Mouse (Mus musculus): ENCODE measurements around the gene Znhit3.

Gene Znhit3

GRCm38 (mm10) chr11:84920981-84921380 lies 4.8 kb upstream of the Znhit3 start:
- DNase-seq (ENCODE audit: low spot score) = no peak

- DNase-seq (ENCODE audit: low spot score) = no peak
Observed at GRCm38 (mm10) chr11:84919951-84920350, 3.8 kb upstream of the Znhit3 start.

GRCm38 (mm10) chr11:84919276-84919675 lies 3.1 kb upstream of the Znhit3 start:
- no peak for DNase-seq (ENCODE audit: low spot score)

GRCm38 (mm10) chr11:84918425-84918824 lies 2.3 kb upstream of the Znhit3 start:
- DNase-seq (ENCODE audit: low spot score) = peak; percentile 71

GRCm38 (mm10) chr11:84916703-84917300 lies 636 bp upstream of the Znhit3 start:
- DNase-seq (ENCODE audit: low spot score) = no peak

GRCm38 (mm10) chr11:84914673-84915072 lies 1.5 kb downstream of the Znhit3 start:
- no peak for DNase-seq (ENCODE audit: low spot score)

GRCm38 (mm10) chr11:84910411-84910810 lies 5.8 kb downstream of the Znhit3 start:
- no peak for DNase-seq (ENCODE audit: low spot score)

- DNase-seq (ENCODE audit: low spot score) = no peak
Observed at GRCm38 (mm10) chr11:84908480-84908879, 7.7 kb downstream of the Znhit3 start.

GRCm38 (mm10) chr11:84907081-84907480 lies 9.1 kb downstream of the Znhit3 start:
- DNase-seq (ENCODE audit: low spot score) = no peak

- no peak for DNase-seq (ENCODE audit: low spot score)
Observed at GRCm38 (mm10) chr11:84904597-84905144, 11.5 kb downstream of the Znhit3 start.

GRCm38 (mm10) chr11:84893113-84893512 lies 23.1 kb downstream of the Znhit3 start:
- DNase-seq (ENCODE audit: low spot score) = no peak

GRCm38 (mm10) chr11:84891705-84892104 lies 24.5 kb downstream of the Znhit3 start:
- no peak for DNase-seq (ENCODE audit: low spot score)

GRCm38 (mm10) chr11:84889492-84889891 lies 26.7 kb downstream of the Znhit3 start:
- DNase-seq (ENCODE audit: low spot score) = no peak

- no peak for DNase-seq (ENCODE audit: low spot score)
Observed at GRCm38 (mm10) chr11:84888025-84888424, 28.1 kb downstream of the Znhit3 start.

GRCm38 (mm10) chr11:84886767-84887511 lies 29.2 kb downstream of the Znhit3 start:
- DNase-seq (ENCODE audit: low spot score) = no peak

GRCm38 (mm10) chr11:84886236-84886635 lies 29.9 kb downstream of the Znhit3 start:
- no peak for DNase-seq (ENCODE audit: low spot score)

- no peak for DNase-seq (ENCODE audit: low spot score)
Observed at GRCm38 (mm10) chr11:84885238-84885637, 30.9 kb downstream of the Znhit3 start.

- no peak for DNase-seq (ENCODE audit: low spot score)
Observed at GRCm38 (mm10) chr11:84882346-84882745, 33.8 kb downstream of the Znhit3 start.

- DNase-seq (ENCODE audit: low spot score) = no peak
Observed at GRCm38 (mm10) chr11:84880971-84881370, 35.2 kb downstream of the Znhit3 start.

- no peak for DNase-seq (ENCODE audit: low spot score)
Observed at GRCm38 (mm10) chr11:84880465-84880961, 35.7 kb downstream of the Znhit3 start.

- no peak for DNase-seq (ENCODE audit: low spot score)
Observed at GRCm38 (mm10) chr11:84879772-84880464, 36.2 kb downstream of the Znhit3 start, which contains the start of the genes Myo19 and Pigw. Myo19 (plus strand) TSS chr11:84880148. Pigw (minus strand) TSS chr11:84880285.

- no peak for DNase-seq (ENCODE audit: low spot score)
Observed at GRCm38 (mm10) chr11:84879007-84879771, 37.0 kb downstream of the Znhit3 start.

All from layer of hippocampus, adult 9-10 months (tissue).